Mouse (Mus musculus): ENCODE measurements around the gene Naxe. TPM values are rescaled to one million over a fixed set of nuclear protein-coding genes. Genes with fewer than 3 reads are reported as not detected.

The Naxe gene
- total RNA-seq (2017): 15.0 and 22.8 TPM in 2 replicates

- ATAC-seq (ENCODE audit: extremely low read depth, insufficient number of reproducible peaks, low FRiP score, poor library complexity, severe bottlenecking): peak; percentile 73
Observed at GRCm38 (mm10) chr3:88057902-88058696, at the start of gene Naxe. TSS of gene Naxe (minus strand) at chr3:88058495.

GRCm38 (mm10) chr3:88106126-88106525 lies 47.8 kb upstream of the Naxe start:
- ATAC-seq (ENCODE audit: extremely low read depth, insufficient number of reproducible peaks, low FRiP score, poor library complexity, severe bottlenecking): no peak

GRCm38 (mm10) chr3:88102611-88103010 lies 44.3 kb upstream of the Naxe start:
- no peak for ATAC-seq (ENCODE audit: extremely low read depth, insufficient number of reproducible peaks, low FRiP score, poor library complexity, severe bottlenecking)

GRCm38 (mm10) chr3:88102196-88102595 lies 43.9 kb upstream of the Naxe start:
- ATAC-seq (ENCODE audit: extremely low read depth, insufficient number of reproducible peaks, low FRiP score, poor library complexity, severe bottlenecking): no peak

- no peak for ATAC-seq (ENCODE audit: extremely low read depth, insufficient number of reproducible peaks, low FRiP score, poor library complexity, severe bottlenecking)
Observed at GRCm38 (mm10) chr3:88101736-88102135, 43.4 kb upstream of the Naxe start.

GRCm38 (mm10) chr3:88100251-88100650 lies 42.0 kb upstream of the Naxe start:
- ATAC-seq (ENCODE audit: extremely low read depth, insufficient number of reproducible peaks, low FRiP score, poor library complexity, severe bottlenecking): no peak

GRCm38 (mm10) chr3:88097666-88098065 lies 39.4 kb upstream of the Naxe start:
- no peak for ATAC-seq (ENCODE audit: extremely low read depth, insufficient number of reproducible peaks, low FRiP score, poor library complexity, severe bottlenecking)

- ATAC-seq (ENCODE audit: extremely low read depth, insufficient number of reproducible peaks, low FRiP score, poor library complexity, severe bottlenecking): no peak
Observed at GRCm38 (mm10) chr3:88094126-88094525, 35.8 kb upstream of the Naxe start.

GRCm38 (mm10) chr3:88090616-88091015 lies 32.3 kb upstream of the Naxe start:
- ATAC-seq (ENCODE audit: extremely low read depth, insufficient number of reproducible peaks, low FRiP score, poor library complexity, severe bottlenecking): no peak

- no peak for ATAC-seq (ENCODE audit: extremely low read depth, insufficient number of reproducible peaks, low FRiP score, poor library complexity, severe bottlenecking)
Observed at GRCm38 (mm10) chr3:88090106-88090505, 31.8 kb upstream of the Naxe start.

- no peak for ATAC-seq (ENCODE audit: extremely low read depth, insufficient number of reproducible peaks, low FRiP score, poor library complexity, severe bottlenecking)
Observed at GRCm38 (mm10) chr3:88087688-88088087, 29.4 kb upstream of the Naxe start.

GRCm38 (mm10) chr3:88085459-88085858 lies 27.2 kb upstream of the Naxe start:
- no peak for ATAC-seq (ENCODE audit: extremely low read depth, insufficient number of reproducible peaks, low FRiP score, poor library complexity, severe bottlenecking)

GRCm38 (mm10) chr3:88084001-88084400 lies 25.7 kb upstream of the Naxe start:
- ATAC-seq (ENCODE audit: extremely low read depth, insufficient number of reproducible peaks, low FRiP score, poor library complexity, severe bottlenecking): no peak

GRCm38 (mm10) chr3:88082663-88083062 lies 24.4 kb upstream of the Naxe start:
- no peak for ATAC-seq (ENCODE audit: extremely low read depth, insufficient number of reproducible peaks, low FRiP score, poor library complexity, severe bottlenecking)

GRCm38 (mm10) chr3:88082224-88082618 lies 23.9 kb upstream of the Naxe start:
- ATAC-seq (ENCODE audit: extremely low read depth, insufficient number of reproducible peaks, low FRiP score, poor library complexity, severe bottlenecking): no peak

- peak; percentile 94 for ATAC-seq (ENCODE audit: extremely low read depth, insufficient number of reproducible peaks, low FRiP score, poor library complexity, severe bottlenecking)
Observed at GRCm38 (mm10) chr3:88081345-88082223, 23.3 kb upstream of the Naxe start, which contains the start of gene Iqgap3. TSS of gene Iqgap3 (plus strand) at chr3:88081971.

GRCm38 (mm10) chr3:88078204-88078603 lies 19.9 kb upstream of the Naxe start, which contains the start of gene Ttc24:
TSS of gene Ttc24 (minus strand) at chr3:88078304.
- no peak for ATAC-seq (ENCODE audit: extremely low read depth, insufficient number of reproducible peaks, low FRiP score, poor library complexity, severe bottlenecking)

GRCm38 (mm10) chr3:88077441-88077840 lies 19.1 kb upstream of the Naxe start:
- no peak for ATAC-seq (ENCODE audit: extremely low read depth, insufficient number of reproducible peaks, low FRiP score, poor library complexity, severe bottlenecking)

- ATAC-seq (ENCODE audit: extremely low read depth, insufficient number of reproducible peaks, low FRiP score, poor library complexity, severe bottlenecking): no peak
Observed at GRCm38 (mm10) chr3:88074766-88075165, 16.5 kb upstream of the Naxe start.

GRCm38 (mm10) chr3:88074351-88074750 lies 16.1 kb upstream of the Naxe start:
- no peak for ATAC-seq (ENCODE audit: extremely low read depth, insufficient number of reproducible peaks, low FRiP score, poor library complexity, severe bottlenecking)
